Mouse (Mus musculus): ENCODE measurements around the gene Rlim. TPM values are rescaled to one million over a fixed set of nuclear protein-coding genes. Genes with fewer than 3 reads are reported as not detected.
A peak's percentile ranks its signal among the peaks of the same experiment; 100 is the strongest.

Rlim gene
- total RNA-seq (2015; ENCODE audit: low replicate concordance) (15.4 and 15.9 TPM in 2 replicates), total RNA-seq (2017; ENCODE audit: low replicate concordance) (27.4 and 31.5 TPM in 2 replicates)

DNA sequence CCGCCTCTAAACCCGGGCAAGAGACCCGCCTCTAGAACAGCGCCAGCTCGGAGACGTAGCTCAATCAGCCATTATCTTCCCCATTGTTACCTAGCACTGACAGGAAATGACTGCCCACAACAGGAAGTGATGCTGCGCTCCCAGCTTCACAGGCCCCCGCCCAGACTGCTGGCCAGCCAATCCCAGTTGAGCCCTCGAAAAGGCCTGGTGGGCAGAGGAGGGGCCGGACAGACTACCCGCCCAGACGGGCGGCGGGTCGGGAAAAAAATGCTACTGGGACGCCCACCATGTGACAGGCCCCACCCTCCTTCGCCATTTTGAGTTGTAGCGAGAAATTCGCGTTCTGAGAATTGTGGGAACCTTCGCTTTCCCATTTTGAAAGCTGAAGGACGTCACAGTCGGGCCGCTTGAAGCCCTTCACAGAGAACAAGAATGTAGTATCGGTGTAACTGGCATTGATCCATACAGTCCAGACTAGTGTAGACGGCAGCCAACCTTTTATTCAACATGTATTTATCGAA, at the start of gene Rlim:
Rlim (minus strand) TSS at position 116 of the 521 bp plus-strand sequence.
- peak; percentile 100 for ATAC-seq (replicated peaks; ENCODE audit: low FRiP score, poor library complexity, severe bottlenecking)

DNA sequence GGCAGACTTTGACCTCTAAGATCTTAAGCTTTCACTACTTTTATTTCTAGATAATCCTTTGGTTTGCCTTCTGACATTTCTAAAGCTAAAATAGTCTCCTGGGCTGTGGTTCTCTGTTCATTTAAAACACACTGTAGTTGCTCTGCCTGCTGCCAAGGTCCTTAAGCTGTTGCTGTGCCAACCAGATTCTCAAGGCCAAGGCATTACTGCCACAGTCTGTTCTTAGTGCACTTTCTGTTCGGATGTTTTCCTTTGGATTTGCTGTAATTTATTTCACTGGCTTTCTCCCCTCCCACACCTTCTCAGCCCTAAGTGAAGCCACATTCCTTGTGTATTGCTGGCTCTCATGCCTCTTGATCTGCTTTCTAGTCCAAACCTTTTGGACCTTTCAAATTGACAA, 36.1 kb upstream of the Rlim start:
- no peak for ATAC-seq (replicated peaks; ENCODE audit: low FRiP score, poor library complexity, severe bottlenecking)

DNA sequence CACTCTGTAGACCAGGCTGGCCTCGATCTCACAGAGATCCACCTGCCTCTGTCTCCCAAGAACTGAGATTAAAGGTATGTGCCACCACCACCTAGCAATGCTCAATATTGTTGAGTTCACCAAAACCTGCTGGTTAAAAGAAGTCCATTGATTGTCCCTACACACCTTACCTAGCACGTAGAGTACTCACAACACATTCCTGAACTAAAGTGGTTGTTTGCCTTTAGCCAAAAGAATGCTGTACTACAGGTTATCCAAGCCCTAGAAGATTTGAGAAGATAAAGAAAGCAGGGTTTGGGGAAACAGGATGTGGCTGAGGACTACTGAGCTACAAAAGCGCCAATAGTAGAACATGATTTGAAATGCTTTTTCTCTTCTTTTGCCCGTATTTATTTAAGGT, 34.0 kb upstream of the Rlim start:
- ATAC-seq (replicated peaks; ENCODE audit: low FRiP score, poor library complexity, severe bottlenecking) = no peak

DNA sequence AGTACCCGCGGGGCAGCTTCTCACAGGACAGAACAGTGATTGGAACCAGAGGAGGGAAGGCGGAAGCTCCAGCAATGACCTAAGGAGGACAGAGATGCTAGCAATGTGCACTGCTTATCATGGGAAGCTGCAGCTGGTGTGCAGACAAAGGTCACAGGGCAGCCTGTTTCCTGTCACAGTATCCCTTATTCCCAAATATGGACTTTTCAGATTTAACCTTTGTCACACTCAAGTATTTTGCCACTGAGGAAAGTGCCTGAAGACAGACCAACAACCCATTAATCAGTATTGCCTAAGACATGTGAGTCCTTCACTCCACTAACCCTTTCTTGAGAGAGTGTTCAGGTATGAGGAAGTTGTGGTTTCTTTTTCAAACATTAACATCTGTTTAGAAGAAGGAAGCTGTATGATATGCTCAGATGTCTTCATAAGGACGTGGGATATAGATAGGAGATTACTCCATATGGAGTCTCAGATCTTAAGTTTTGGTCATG, 32.3 kb upstream of the Rlim start:
- no peak for ATAC-seq (replicated peaks; ENCODE audit: low FRiP score, poor library complexity, severe bottlenecking)

DNA sequence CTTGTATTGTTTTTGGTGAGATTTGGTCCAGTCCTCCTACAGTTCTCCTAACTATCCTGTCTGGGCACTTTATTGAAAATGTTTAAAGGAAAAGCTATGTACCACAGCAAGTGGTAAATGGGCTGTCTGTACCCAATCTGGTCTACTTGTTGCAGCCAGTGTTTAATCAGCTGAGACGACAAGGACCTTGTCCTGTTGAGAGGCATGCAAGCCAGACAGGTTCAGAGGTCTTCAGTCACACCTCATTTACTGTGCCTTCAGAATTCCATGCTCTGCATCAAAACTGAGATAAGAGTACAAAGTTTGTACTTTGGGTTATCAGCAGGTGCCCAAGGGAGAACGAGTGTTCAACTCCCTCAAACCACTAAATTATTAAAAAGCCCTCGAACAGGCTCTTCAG, 13.7 kb upstream of the Rlim start:
- ATAC-seq (replicated peaks; ENCODE audit: low FRiP score, poor library complexity, severe bottlenecking) = no peak

DNA sequence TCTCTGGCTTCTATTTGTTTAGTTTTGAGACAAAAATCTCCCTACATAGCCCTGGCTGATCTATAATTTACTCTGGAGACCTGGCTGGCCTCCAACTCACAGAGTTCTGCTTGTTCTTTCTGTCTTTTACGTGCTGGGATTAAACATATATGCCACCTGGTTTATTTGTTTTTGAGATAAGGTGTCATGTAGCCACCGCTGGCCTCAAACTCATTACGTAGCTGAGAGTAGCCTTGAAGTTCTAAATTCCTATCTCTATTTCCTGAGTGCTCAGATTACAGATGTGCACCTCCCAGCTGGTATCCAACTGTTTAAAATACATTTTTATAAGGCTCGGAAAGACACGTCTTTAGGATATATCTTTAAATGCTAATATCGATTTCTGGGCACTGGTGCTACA, 12.8 kb upstream of the Rlim start:
- no peak for ATAC-seq (replicated peaks; ENCODE audit: low FRiP score, poor library complexity, severe bottlenecking)

DNA sequence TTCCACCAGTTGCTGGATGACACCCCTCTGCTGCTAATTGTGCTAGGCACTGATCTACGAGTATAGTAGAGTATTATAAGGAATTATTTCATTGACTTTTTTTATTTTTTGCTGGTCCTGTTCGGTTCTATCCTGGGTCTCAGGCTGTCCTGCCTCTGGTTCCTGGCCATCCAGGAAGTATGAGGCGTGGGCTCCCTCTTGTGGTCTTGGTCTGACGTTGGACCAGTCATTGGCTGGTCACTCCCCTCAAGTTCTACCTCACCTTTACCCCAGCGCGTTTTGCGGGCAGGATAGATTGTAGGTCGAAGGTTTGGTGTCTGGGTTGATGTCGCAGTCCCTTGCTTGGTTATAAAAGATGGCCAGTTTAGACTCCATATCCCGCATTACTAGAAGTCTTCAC, 10.6 kb upstream of the Rlim start:
- ATAC-seq (replicated peaks; ENCODE audit: low FRiP score, poor library complexity, severe bottlenecking) = no peak

DNA sequence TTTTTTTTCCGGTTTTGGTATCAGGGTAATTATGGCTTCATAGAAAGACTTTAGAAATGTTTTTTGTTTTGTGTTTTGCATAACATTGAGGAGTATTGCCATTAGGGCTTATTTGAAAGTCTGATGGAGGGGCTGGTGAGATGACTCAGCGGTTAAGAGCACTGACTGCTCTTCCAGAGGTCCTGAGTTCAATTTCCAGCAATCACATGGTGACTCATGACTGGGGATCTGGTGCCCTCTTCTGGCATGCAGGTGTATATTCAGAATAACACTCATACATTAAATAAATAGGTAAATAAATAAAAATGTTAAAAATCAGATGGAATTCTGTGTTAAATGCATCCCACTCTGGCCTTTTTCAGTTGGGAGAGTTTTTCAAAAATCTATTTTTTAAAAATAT, 9.3 kb upstream of the Rlim start:
- ATAC-seq (replicated peaks; ENCODE audit: low FRiP score, poor library complexity, severe bottlenecking) = no peak

DNA sequence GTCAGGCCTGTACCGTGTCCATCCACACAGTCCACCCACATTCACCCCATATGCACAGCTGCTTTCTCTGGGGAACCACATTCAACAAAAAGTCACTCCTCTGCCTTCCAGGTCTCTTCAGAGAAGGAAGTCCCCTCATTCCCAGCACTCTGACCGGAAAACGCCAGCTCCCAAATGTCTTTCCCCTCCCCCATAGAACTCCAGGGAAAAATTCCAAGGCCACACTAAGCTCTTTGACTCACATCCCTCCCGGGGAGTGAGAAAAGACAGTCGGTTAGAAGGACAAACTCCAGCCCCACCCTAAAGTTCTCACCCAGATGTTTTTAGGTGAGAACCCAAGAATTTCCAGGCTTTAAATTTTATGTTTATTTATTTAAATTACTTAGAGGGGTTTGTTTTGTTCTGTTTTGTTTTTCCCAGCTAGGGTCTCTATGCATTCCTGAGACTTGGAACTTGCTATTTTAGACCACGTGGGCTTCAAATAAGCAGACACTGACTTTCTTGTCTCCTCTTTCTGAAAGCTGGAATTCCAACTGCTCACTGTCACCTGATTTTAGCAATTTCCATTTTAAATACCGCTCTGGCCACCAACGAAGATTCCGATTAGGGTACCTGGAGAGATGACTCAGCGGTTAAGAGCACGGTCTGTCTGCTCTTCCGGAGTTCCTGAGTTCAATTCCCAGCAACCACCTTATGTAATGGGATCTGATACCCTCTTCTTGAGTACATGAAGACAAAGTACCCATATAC, 6.3 kb upstream of the Rlim start:
- no peak for ATAC-seq (replicated peaks; ENCODE audit: low FRiP score, poor library complexity, severe bottlenecking)

DNA sequence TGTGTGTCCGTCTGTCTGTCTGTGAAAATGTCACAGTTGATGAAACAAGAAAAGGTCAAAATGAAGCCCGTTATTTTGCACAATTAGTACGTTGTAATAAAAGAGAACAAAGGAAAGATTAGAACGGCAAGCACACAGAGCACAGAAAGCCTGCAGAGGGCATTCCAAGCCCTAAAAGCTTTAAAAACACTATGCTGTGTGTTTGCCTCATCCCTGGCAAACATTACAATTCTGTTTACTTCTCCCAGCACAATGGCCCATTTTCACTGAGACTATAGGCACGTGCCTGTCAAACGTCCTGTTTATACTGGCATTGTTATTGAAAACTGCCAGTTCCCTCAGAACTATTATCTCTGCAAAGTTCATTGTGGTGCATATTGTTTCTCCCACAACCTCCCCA, 5.1 kb upstream of the Rlim start:
- no peak for ATAC-seq (replicated peaks; ENCODE audit: low FRiP score, poor library complexity, severe bottlenecking)

DNA sequence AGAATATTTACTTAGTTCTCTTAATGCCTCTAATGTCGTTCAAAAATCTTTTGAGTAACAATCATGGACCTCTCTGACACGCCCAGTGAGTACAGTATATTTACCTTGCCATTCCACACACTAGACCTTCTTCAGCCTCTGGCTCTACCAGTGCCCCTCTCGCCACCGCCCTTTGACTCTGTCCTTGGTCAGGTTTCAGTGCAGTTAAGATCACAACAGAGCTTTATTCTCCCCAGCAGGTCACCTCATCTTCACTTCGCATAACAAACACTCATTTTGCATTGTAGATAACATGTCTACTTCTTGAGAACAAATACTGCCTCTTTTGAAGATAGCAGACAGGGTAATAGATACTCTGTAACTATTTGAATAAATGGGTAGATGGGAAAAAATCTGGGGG, 3.9 kb upstream of the Rlim start:
- no peak for ATAC-seq (replicated peaks; ENCODE audit: low FRiP score, poor library complexity, severe bottlenecking)

DNA sequence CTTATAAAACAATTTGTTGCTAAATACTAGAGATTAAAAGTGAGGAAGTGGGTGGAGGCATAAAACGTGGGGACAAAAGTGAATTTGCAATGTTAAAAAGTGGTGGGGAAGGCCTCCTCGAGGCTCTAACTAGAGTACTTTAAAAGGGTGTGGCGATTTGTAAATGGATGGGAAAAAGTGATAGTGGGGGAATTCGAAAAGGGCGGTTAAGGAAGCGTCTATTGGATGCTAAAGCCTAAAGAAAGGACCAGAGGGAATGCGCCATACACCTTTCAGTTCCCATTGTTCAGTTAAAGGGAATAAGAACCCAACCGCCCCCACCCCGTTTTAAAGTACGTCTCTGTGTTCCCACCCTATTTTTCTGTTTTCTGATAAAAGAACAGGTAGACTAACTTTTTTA, 722 bp upstream of the Rlim start:
- no peak for ATAC-seq (replicated peaks; ENCODE audit: low FRiP score, poor library complexity, severe bottlenecking)

DNA sequence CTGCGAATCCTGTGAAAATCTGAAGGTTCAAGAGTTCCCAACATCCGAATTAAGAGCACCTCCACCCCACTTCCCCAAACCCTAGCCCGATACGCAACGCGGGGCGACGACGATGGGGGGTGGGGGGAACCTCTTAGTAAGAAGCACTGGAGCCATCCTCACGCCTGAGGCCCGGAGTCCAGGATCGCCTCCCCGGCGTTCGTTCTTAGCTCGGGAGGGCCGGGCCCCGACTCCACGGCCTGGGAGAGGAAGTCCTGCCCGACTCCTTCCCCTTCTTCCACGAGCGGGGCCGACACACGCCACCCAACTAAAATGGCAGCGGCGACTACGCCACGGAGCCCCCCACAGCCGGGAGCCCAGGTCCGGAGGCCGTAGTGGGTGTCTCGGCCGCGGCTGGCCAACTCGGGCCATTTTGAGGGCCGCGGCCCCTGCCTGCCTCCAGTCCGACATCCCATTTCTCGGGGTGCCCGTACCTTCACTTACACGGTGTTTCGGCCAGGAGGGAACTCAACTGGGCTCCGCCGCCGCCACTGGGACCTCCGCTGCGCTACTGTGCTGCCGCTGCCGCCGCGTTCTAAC, 405 bp downstream of the Rlim start:
- ATAC-seq (replicated peaks; ENCODE audit: low FRiP score, poor library complexity, severe bottlenecking) = peak; percentile 18

DNA sequence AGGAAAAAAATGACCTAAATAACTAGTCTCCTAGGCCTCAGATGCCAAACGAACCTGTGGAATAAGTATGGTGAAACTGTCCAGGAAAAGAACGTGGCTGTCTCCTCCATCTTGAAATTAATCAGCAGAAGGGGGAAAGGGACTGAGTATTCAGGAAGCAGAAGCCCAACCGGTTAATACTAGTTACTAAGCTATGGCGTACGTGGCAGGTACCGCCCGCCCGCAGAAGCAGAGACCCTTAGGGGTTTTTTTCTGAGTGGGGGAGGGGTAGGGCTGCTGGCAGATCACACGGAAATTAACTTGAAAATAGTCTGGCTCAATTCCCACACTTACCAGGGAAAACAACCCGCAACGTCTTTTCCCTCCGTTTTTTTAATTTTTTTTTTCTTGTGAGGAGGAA, 1.0 kb downstream of the Rlim start:
- ATAC-seq (replicated peaks; ENCODE audit: low FRiP score, poor library complexity, severe bottlenecking) = peak; percentile 30; the same call in 1 of the 2 replicates

DNA sequence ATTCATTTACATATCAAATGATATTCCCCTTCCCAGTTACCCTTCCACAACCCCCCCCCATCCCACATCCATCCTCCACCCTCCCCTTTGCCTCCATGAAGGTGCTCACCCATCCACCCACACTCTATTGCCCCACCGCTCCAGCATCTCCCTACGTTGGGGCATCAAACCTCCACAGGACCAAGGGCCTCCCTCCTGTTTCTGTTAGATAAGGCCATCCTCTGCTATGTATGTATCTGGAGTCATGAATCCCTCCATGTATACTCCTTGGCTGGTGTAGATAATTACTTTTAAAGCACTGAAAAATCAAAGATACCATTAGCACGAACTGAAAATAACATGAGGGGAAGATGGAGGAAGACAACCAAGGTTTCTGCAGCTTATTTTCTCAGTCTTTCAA, 41.4 kb downstream of the Rlim start:
- ATAC-seq (replicated peaks; ENCODE audit: low FRiP score, poor library complexity, severe bottlenecking) = no peak

DNA sequence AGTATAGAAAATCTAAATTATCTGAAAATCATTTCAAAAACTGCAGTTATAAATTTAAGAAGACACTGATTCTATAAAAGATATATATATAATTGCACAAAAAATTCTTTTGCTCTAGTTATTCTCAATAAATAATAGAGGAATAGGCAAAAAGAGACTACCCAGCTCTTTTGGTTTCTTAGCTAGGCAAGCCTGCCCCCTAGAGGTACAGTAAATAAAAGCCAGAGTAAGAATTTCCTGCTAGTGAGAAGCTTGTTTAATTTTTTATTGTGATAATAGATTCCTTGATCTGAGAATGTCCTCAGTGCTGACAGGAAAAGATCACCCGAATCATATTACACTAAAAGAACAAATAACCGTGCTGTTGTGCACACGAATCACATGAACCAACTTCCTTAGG, 43.8 kb downstream of the Rlim start:
- no peak for ATAC-seq (replicated peaks; ENCODE audit: low FRiP score, poor library complexity, severe bottlenecking)

DNA sequence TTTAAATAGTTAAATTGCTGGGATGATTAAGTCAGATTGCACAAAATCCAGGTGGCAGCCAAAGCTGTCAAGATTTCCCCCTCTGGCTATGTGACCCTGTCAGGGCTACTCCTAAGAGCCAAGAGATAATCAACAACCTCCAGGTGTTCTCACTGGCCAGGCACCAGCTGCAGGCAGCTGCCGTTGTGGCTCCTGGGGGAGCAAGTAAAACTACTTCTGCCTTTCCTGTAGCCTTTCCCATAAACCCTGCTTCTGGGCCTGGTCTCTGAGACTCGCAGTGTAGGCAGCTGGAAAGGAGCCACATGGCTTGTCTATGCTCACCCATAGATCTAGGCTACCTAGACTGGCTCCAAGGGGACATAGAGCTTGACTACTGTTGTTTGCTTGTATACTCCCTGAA, 58.6 kb downstream of the Rlim start:
- no peak for ATAC-seq (replicated peaks; ENCODE audit: low FRiP score, poor library complexity, severe bottlenecking)

DNA sequence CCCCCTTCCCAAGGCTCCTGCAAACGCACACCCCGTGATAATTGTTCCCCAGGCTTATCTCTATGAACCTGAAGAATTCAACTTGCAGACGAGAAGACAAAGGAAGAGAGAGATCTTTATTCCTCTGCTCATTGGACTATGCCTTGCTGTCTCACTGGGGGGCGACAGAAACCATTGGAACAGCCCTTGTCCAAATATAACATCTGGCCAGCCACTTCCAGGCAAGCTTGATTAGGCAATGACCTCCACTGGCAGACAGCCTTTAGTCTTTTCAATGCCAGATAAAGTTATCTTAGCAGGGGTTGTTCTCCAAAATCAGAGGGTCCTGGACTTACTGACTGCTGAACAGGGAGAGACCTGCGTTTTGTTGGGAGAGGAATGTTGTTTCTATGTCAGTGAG, 62.1 kb downstream of the Rlim start:
- no peak for ATAC-seq (replicated peaks; ENCODE audit: low FRiP score, poor library complexity, severe bottlenecking)

DNA sequence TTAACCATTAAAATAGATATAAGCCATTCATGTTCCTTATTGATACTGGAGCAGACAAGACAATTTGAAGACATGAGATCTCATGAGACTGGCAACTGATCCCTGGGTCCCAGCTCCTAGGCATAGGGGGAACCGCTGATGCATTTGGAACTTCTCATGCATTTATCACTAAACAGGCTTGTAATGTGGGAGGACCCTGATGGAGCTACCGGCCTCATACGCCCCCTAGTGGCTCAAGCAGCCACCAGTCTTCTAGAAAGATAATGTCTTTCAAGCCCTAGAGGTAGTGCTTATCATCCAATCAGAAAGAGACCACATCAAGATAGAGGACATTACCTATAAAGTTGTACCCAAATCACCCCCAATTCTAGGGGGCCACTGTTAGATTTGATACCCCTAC, 66.3 kb downstream of the Rlim start:
- no peak for ATAC-seq (replicated peaks; ENCODE audit: low FRiP score, poor library complexity, severe bottlenecking)
